Mouse (Mus musculus) thymus, postnatal 25 days (tissue): ENCODE results near the gene Tmem164.

ENCODE experiments used
- DNase-seq: peaks from one replicate; pipeline ENCODE4 v3.0.0; 2022

Tmem164 gene

GRCm38 (mm10) chrX:142693256-142693655 is 12.1 kb downstream of the Tmem164 start:
- no peak for DNase-seq

- DNase-seq, result no peak
Measured at GRCm38 (mm10) chrX:142694338-142694737, 13.1 kb downstream of the Tmem164 start.

GRCm38 (mm10) chrX:142694856-142695255 is 13.7 kb downstream of the Tmem164 start:
- DNase-seq, result no peak

GRCm38 (mm10) chrX:142696789-142697188 is 15.6 kb downstream of the Tmem164 start:
- DNase-seq, result no peak

- DNase-seq, result no peak
Measured at GRCm38 (mm10) chrX:142697545-142698204, 16.5 kb downstream of the Tmem164 start.

GRCm38 (mm10) chrX:142698212-142698611 is 17.0 kb downstream of the Tmem164 start:
- DNase-seq, result no peak

GRCm38 (mm10) chrX:142702094-142702493 is 20.9 kb downstream of the Tmem164 start:
- no peak for DNase-seq

- no peak for DNase-seq
Measured at GRCm38 (mm10) chrX:142702566-142702965, 21.4 kb downstream of the Tmem164 start.

- DNase-seq, result no peak
Measured at GRCm38 (mm10) chrX:142703953-142704352, 22.7 kb downstream of the Tmem164 start.

GRCm38 (mm10) chrX:142708257-142708656 is 27.1 kb downstream of the Tmem164 start:
- DNase-seq, result no peak

GRCm38 (mm10) chrX:142716014-142716413 is 34.8 kb downstream of the Tmem164 start:
- DNase-seq, result no peak

- DNase-seq, result peak; percentile 2
Measured at GRCm38 (mm10) chrX:142717958-142718478, 36.8 kb downstream of the Tmem164 start.

- no peak for DNase-seq
Measured at GRCm38 (mm10) chrX:142718759-142719158, 37.6 kb downstream of the Tmem164 start.

- no peak for DNase-seq
Measured at GRCm38 (mm10) chrX:142721897-142722296, 40.7 kb downstream of the Tmem164 start.

GRCm38 (mm10) chrX:142724203-142724602 is 43.0 kb downstream of the Tmem164 start:
- DNase-seq, result no peak

- no peak for DNase-seq
Measured at GRCm38 (mm10) chrX:142725571-142725970, 44.4 kb downstream of the Tmem164 start.

GRCm38 (mm10) chrX:142726311-142726710 is 45.1 kb downstream of the Tmem164 start:
- no peak for DNase-seq

- DNase-seq, result no peak
Measured at GRCm38 (mm10) chrX:142727847-142728246, 46.6 kb downstream of the Tmem164 start.

GRCm38 (mm10) chrX:142729040-142729439 is 47.8 kb downstream of the Tmem164 start:
- DNase-seq, result no peak

GRCm38 (mm10) chrX:142729482-142729881 is 48.3 kb downstream of the Tmem164 start:
- no peak for DNase-seq

- DNase-seq, result no peak
Measured at GRCm38 (mm10) chrX:142737099-142737498, 55.9 kb downstream of the Tmem164 start.

- DNase-seq, result no peak
Measured at GRCm38 (mm10) chrX:142737719-142738118, 56.5 kb downstream of the Tmem164 start.

GRCm38 (mm10) chrX:142747428-142747827 is 66.2 kb downstream of the Tmem164 start:
- no peak for DNase-seq

- no peak for DNase-seq
Measured at GRCm38 (mm10) chrX:142748574-142748973, 67.4 kb downstream of the Tmem164 start.

- no peak for DNase-seq
Measured at GRCm38 (mm10) chrX:142750775-142751174, 69.6 kb downstream of the Tmem164 start.
